In genomic region chr2:151542323-151543062, GRCm38 (mm10) we compare ENCODE assay signal across 8 mouse cellular contexts. TPM values are rescaled to one million over a fixed set of nuclear protein-coding genes. Genes with fewer than 3 reads are reported as not detected.
DNase-seq lines count a peak whose midpoint lies in the region; ATAC-seq and TF ChIP-seq lines count a peak whose summit lies in the region.

Gene Fkbp1a (plus strand): TSS chr2:151542483.

- peak; percentile 97 for ATAC-seq in embryonic facial prominence, embryonic 14.5 days (ENCODE audit: low read depth)
- ATAC-seq in heart, embryonic 11.5 days (replicated peaks; ENCODE audit: insufficient number of reproducible peaks, low FRiP score, low TSS enrichment): peak; percentile 95
- peak; percentile 96 for ATAC-seq in kidney, embryonic 16.5 days (ENCODE audit: low FRiP score, low TSS enrichment)

- H3ac ChIP-seq in myocyte (ENCODE audit: control insufficient read depth, insufficient read length): peak within 1 kb of the TSS; percentile 94

- H3K4me1 ChIP-seq in embryonic facial prominence, embryonic 14.5 days (ENCODE audit: control insufficient read depth, insufficient read depth, low read length): peaks cover 26% of the 10 kb centered on the region
- H3K4me1 ChIP-seq in heart, embryonic 11.5 days (ENCODE audit: control insufficient read depth, insufficient read depth, low read length): peaks cover 39% of the 10 kb centered on the region
- peaks cover 38% of the 10 kb centered on the region for H3K4me1 ChIP-seq in kidney, embryonic 16.5 days (ENCODE audit: insufficient read depth, low read length)
- H3K4me1 ChIP-seq in liver, adult 2 months (ENCODE audit: control insufficient read depth, insufficient read depth, low read length): no peaks in the 10 kb centered on the region

- H3K27ac ChIP-seq in embryonic facial prominence, embryonic 14.5 days (replicated peaks; ENCODE audit: low read depth, low read length): peak within 1 kb of the TSS; percentile 89
- H3K27ac ChIP-seq in heart, embryonic 11.5 days (ENCODE audit: low read depth, low read length): peak within 1 kb of the TSS; percentile 97
- peak within 1 kb of the TSS; percentile 95 for H3K27ac ChIP-seq in kidney, embryonic 16.5 days (ENCODE audit: low read length)
- H3K27ac ChIP-seq in liver, adult 2 months (replicated peaks; ENCODE audit: insufficient read depth, low read depth, low read length): peak within 1 kb of the TSS; percentile 60

- peaks cover 34% of the 10 kb centered on the region for H3K36me3 ChIP-seq in embryonic facial prominence, embryonic 14.5 days (ENCODE audit: control insufficient read depth, insufficient read depth, low read length)
- H3K36me3 ChIP-seq in heart, embryonic 11.5 days (ENCODE audit: control insufficient read depth, insufficient read depth, low read length): peaks cover 9% of the 10 kb centered on the region
- H3K36me3 ChIP-seq in kidney, embryonic 16.5 days (ENCODE audit: insufficient read depth, low read length): peaks cover 20% of the 10 kb centered on the region
- H3K36me3 ChIP-seq in liver, adult 2 months (ENCODE audit: control insufficient read depth, insufficient read depth, low read length): no peaks in the 10 kb centered on the region; the same call in 1 of the 2 replicates
- H3K36me3 ChIP-seq in myocyte (ENCODE audit: control insufficient read depth, insufficient read depth): peaks cover 6% of the 10 kb centered on the region
- no peaks in the 10 kb centered on the region for H3K36me3 ChIP-seq in splenic B cell, adult 2 months (ENCODE audit: control insufficient read depth, insufficient read depth, low read length, poor library complexity, severe bottlenecking)

- H3K79me2 ChIP-seq in liver, adult 2 months (ENCODE audit: control insufficient read depth, insufficient read depth, low read length): peaks cover 10% of the 10 kb centered on the region
- H3K79me2 ChIP-seq in myocyte (ENCODE audit: control insufficient read depth, insufficient read depth): peaks cover 47% of the 10 kb centered on the region

- H3K9me3 ChIP-seq in embryonic facial prominence, embryonic 14.5 days (ENCODE audit: control insufficient read depth, low read length): no peaks in the 10 kb centered on the region
- H3K9me3 ChIP-seq in heart, embryonic 11.5 days (replicated peaks; ENCODE audit: control insufficient read depth, low read length): no peaks in the 10 kb centered on the region
- H3K9me3 ChIP-seq in kidney, embryonic 16.5 days (ENCODE audit: low read length): no peaks in the 10 kb centered on the region

- under 1% methylated on average over 28 of the region's 93 CpGs for WGBS in embryonic facial prominence, embryonic 14.5 days
- under 1% methylated on average over 78 of the region's 93 CpGs for WGBS in heart, embryonic 11.5 days (ENCODE audit: insufficient replicate concordance)
- under 1% methylated on average over 93 of the region's 93 CpGs for WGBS in kidney, embryonic 16.5 days
- under 1% methylated on average over 86 of the region's 93 CpGs for WGBS in liver, adult 2 months

- H3K4me3 ChIP-seq in embryonic facial prominence, embryonic 14.5 days (ENCODE audit: low read depth, low read length): peak within 1 kb of the TSS; percentile 97
- peak within 1 kb of the TSS; percentile 98 for H3K4me3 ChIP-seq in heart, embryonic 11.5 days (ENCODE audit: low read depth, low read length)
- H3K4me3 ChIP-seq in kidney, embryonic 16.5 days (ENCODE audit: low read length): peak within 1 kb of the TSS; percentile 89
- peak within 1 kb of the TSS; percentile 91 for H3K4me3 ChIP-seq in liver, adult 2 months (ENCODE audit: insufficient read depth, low read depth, low read length)
- H3K4me3 ChIP-seq in myocyte: peak within 1 kb of the TSS; percentile 77

- peak; percentile 63 for TF ChIP-seq POLR2A in liver, adult 2 months (IDR thresholded peaks at IDR 0.05; ENCODE audit: extremely low read depth, insufficient read depth, low read length)
- TF ChIP-seq POLR2A in myocyte (IDR thresholded peaks at IDR 0.05; ENCODE audit: insufficient read length, low read depth): peak; percentile 87

- no peak for TF ChIP-seq CTCF in liver, adult 2 months (IDR thresholded peaks at IDR 0.05; ENCODE audit: low read depth, low read length)

- peak; percentile 97 for DNase-seq in 3T3-L1 (ENCODE audit: low read depth, low spot score)
- peak; percentile 95 for DNase-seq in adrenal gland, postnatal 4 days (ENCODE audit: low spot score in 2 of 2)
- DNase-seq in embryonic facial prominence, embryonic 14.5 days (ENCODE audit: low spot score): peak; percentile 97
- peak; percentile 63 for DNase-seq in liver, adult 2 months (ENCODE audit: extremely low read depth, low read depth, low spot score)
- DNase-seq in splenic B cell, adult 2 months (ENCODE audit: low read depth, low spot score): peak; percentile 94

- no peaks in the 10 kb centered on the region for H3K27me3 ChIP-seq in embryonic facial prominence, embryonic 14.5 days (replicated peaks; ENCODE audit: control insufficient read depth, insufficient read depth, low read length)
- H3K27me3 ChIP-seq in heart, embryonic 11.5 days (ENCODE audit: control insufficient read depth, insufficient read depth, low read length): no peaks in the 10 kb centered on the region
- H3K27me3 ChIP-seq in kidney, embryonic 16.5 days (ENCODE audit: insufficient read depth, low read length): no peaks in the 10 kb centered on the region
- H3K27me3 ChIP-seq in liver, adult 2 months (ENCODE audit: control insufficient read depth, insufficient read depth, low read length): no peaks in the 10 kb centered on the region
- no peaks in the 10 kb centered on the region for H3K27me3 ChIP-seq in myocyte (ENCODE audit: control insufficient read depth, insufficient read depth, insufficient read length)
- no peaks in the 10 kb centered on the region for H3K27me3 ChIP-seq in splenic B cell, adult 2 months (ENCODE audit: control insufficient read depth, insufficient read depth, low read length, poor library complexity, severe bottlenecking)

- H3K4me2 ChIP-seq in embryonic facial prominence, embryonic 14.5 days (ENCODE audit: low read depth, low read length): peak within 1 kb of the TSS; percentile 77
- H3K4me2 ChIP-seq in heart, embryonic 11.5 days: peak within 1 kb of the TSS; percentile 88
- H3K4me2 ChIP-seq in kidney, embryonic 16.5 days (replicated peaks; ENCODE audit: low read depth, low read length): peak within 1 kb of the TSS; percentile 80
- H3K4me2 ChIP-seq in myocyte (ENCODE audit: low read depth): peak within 1 kb of the TSS; percentile 89

- peak within 1 kb of the TSS; percentile 95 for H3K9ac ChIP-seq in embryonic facial prominence, embryonic 14.5 days (ENCODE audit: low read depth, low read length)
- H3K9ac ChIP-seq in heart, embryonic 11.5 days (ENCODE audit: low read depth, low read length): peak within 1 kb of the TSS; percentile 98
- H3K9ac ChIP-seq in kidney, embryonic 16.5 days (replicated peaks; ENCODE audit: low read length): peak within 1 kb of the TSS; percentile 97
- peak within 1 kb of the TSS; percentile 95 for H3K9ac ChIP-seq in liver, adult 2 months (ENCODE audit: low read depth, low read length)

TF ChIP-seq in myocyte, 11 proteins besides CTCF, POLR2A, EP300 and RAD21:
- TF ChIP-seq SRF (IDR thresholded peaks at IDR 0.05; ENCODE audit: control insufficient read depth, insufficient read length, low read depth) (no peak), TCF12 (IDR thresholded peaks at IDR 0.05; ENCODE audit: insufficient read depth, poor library complexity, severe bottlenecking) (no peak), MYOG (IDR thresholded peaks at IDR 0.05; ENCODE audit: control insufficient read depth in 1 of 3, insufficient read depth in 1 of 3, insufficient read length in 2 of 3, low read depth in 2 of 3) (peak in 2 of 3 experiments; percentile 60 to 78), CEBPB (IDR thresholded peaks at IDR 0.05; ENCODE audit: insufficient read depth, poor library complexity, severe bottlenecking) (no peak), MAX (IDR thresholded peaks at IDR 0.05; ENCODE audit: low read depth) (no peak), REST (IDR thresholded peaks at IDR 0.05; ENCODE audit: insufficient read depth, insufficient read length) (peak; percentile 33), E2F4 (IDR thresholded peaks at IDR 0.05; ENCODE audit: insufficient read depth) (no peak), MYOD1 (IDR thresholded peaks at IDR 0.05; ENCODE audit: control insufficient read depth in 1 of 3, insufficient read length in 2 of 3, low read depth in 2 of 3) (peak in 2 of 3 experiments; percentile 49 to 72), USF1 (IDR thresholded peaks at IDR 0.05; ENCODE audit: low read depth) (no peak), POLR2AphosphoS2 (IDR thresholded peaks at IDR 0.05; ENCODE audit: insufficient read length, low read depth) (peak; percentile 94), TCF3 (IDR thresholded peaks at IDR 0.05; ENCODE audit: insufficient read length, low read depth) (no peak)

RNA-seq across cellular contexts. Expression of gene Fkbp1a, which starts in this region (rescaled TPM):
- total RNA-seq in adrenal gland, postnatal 4 days (2021): 100 to 1,000 TPM; 265 to 282 TPM
- 630 and 649 TPM in 2 replicates for polyA plus RNA-seq in embryonic facial prominence, embryonic 14.5 days (2014; fragmentation: Nextera tagmentation; extraction: Ambion mirVana)
- 859 and 898 TPM in 2 replicates for polyA plus RNA-seq in heart, embryonic 11.5 days (2014; fragmentation: Nextera tagmentation; extraction: Ambion mirVana)
- polyA plus RNA-seq in kidney, embryonic 16.5 days (2015; fragmentation: Nextera tagmentation; extraction: Ambion mirVana): 723 and 752 TPM in 2 replicates
- total RNA-seq in liver, adult 2 months (2014; rRNA removed): 14.2 and 19.8 TPM in 2 replicates
- polyA plus RNA-seq in liver, adult 2 months (2012; rRNA removed): 22.5 and 25.9 TPM in 2 replicates
- polyA plus RNA-seq in myocyte (2012; fragmentation: generic; extraction: Trizol): 389 TPM

Comparison
In these comparisons a context has a peak if more than half of its experiments do, and no peak if none do; other contexts are left out.
1. Peak in every context shown above with its lines: DNase-seq, ATAC-seq, H3K4me3 ChIP-seq and H3K27ac ChIP-seq.
2. RNA of gene Fkbp1a (total RNA-seq): 265 to 282 TPM in adrenal gland, postnatal 4 days; 14.2 to 19.8 TPM in liver, adult 2 months; every median in the first group is over 10 times any median in the second.
3. RNA of gene Fkbp1a (polyA plus RNA-seq): 859 to 898 TPM in heart, embryonic 11.5 days, 723 to 752 TPM in kidney, embryonic 16.5 days, 630 to 649 TPM in embryonic facial prominence, embryonic 14.5 days and 389 TPM in myocyte (single experiment); 22.5 to 25.9 TPM in liver, adult 2 months; every median in the first group is over 10 times any median in the second.